Mouse (Mus musculus): ENCODE data around the gene Vti1a. TPM values are rescaled to one million over a fixed set of nuclear protein-coding genes. Genes with fewer than 3 reads are reported as not detected.

The Vti1a gene
- polyA plus RNA-seq, 1 experiment from 2014 or later = 29.4 TPM

DNA sequence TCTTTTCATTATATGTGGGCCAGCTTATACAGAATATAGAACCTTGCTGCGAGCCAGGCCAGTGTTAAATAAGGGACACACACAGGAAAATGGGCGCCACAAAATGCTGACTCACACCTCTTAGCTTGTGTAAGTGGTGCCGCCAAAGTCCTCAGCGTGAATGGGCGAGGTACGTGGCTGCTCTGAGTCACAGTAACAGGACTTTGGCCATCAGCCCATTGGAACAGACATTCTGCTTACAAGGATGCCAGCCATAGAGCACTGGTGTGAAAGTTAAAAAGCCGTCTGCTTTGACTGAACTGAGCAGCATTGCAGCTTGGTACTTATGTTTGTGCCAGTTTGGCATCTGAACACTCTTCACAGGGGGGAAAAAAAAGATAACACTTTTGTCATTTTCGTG, 107.9 kb downstream of the Vti1a start:
- Histone ChIP-seq H3K4me3 (no peak overlapping the region), H3K27me3 (replicated peaks) (no peaks in the 10 kb centered on the region), H3K4me2 (replicated peaks) (no peak overlapping the region), H3K36me3 (no peaks in the 10 kb centered on the region), H3K27ac (no peak overlapping the region), H3K9me3 (no peaks in the 10 kb centered on the region), H3K9ac (no peak overlapping the region), H3K4me1 (peaks cover 16% of the 10 kb centered on the region; the same call in 1 of the 2 replicates)
- no peak for ATAC-seq (ENCODE audit: low FRiP score, low read depth)
- 81% methylated on average over 8 of the region's 8 CpGs for WGBS

GRCm38 (mm10) chr19:55424507-55424906, 108.4 kb downstream of the Vti1a start:
- Histone ChIP-seq H3K4me2 (replicated peaks) (no peak overlapping the region), H3K4me3 (no peak overlapping the region), H3K9me3 (no peaks in the 10 kb centered on the region), H3K27ac (no peak overlapping the region), H3K27me3 (replicated peaks) (no peaks in the 10 kb centered on the region), H3K4me1 (peaks cover 16% of the 10 kb centered on the region; the same call in 1 of the 2 replicates), H3K9ac (no peak overlapping the region), H3K36me3 (no peaks in the 10 kb centered on the region)
- ATAC-seq (ENCODE audit: low FRiP score, low read depth) = no peak
- 83% methylated on average over 6 of the region's 6 CpGs for WGBS

DNA sequence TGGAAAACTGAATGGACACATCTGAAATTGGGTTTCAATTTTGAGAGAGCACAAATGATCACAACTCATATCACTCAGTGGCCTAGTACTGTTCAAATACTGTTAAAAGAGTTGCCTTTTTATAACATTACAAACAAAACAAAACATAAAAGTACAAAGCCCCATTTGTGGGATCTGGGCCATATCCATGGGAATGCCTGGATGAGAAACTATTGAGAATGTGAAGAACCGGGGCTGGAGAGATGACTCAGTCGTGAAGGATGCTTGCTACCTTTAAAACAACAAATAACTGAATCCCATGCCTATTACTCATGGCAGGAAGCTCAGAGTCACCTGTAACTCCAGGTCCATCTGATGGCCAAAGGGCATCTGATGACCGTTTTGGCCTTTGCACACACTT, 124.2 kb downstream of the Vti1a start:
- 86% methylated on average over 3 of the region's 3 CpGs for WGBS
- no peaks in the 10 kb centered on the region for H3K27me3 ChIP-seq (replicated peaks)

GRCm38 (mm10) chr19:55443618-55444017, 127.5 kb downstream of the Vti1a start:
- no peaks in the 10 kb centered on the region for H3K9me3 ChIP-seq
- H3K4me1 ChIP-seq = no peaks in the 10 kb centered on the region
- H3K27me3 ChIP-seq (replicated peaks) = no peaks in the 10 kb centered on the region
- H3K36me3 ChIP-seq = no peaks in the 10 kb centered on the region
- H3K4me2 ChIP-seq (replicated peaks) = no peak overlapping the region
- no peak overlapping the region for H3K4me3 ChIP-seq
- no peak overlapping the region for H3K9ac ChIP-seq
- ATAC-seq (ENCODE audit: low FRiP score, low read depth) = no peak
- WGBS = 74% methylated on average over 8 of the region's 8 CpGs
- H3K27ac ChIP-seq = no peak overlapping the region

More for the DNA sequence above, 124.2 kb downstream of the Vti1a start:
- H3K4me2 ChIP-seq (replicated peaks) = no peak overlapping the region
- no peaks in the 10 kb centered on the region for H3K4me1 ChIP-seq
- ATAC-seq (ENCODE audit: low FRiP score, low read depth) = no peak
- H3K27ac ChIP-seq = no peak overlapping the region
- H3K36me3 ChIP-seq = no peaks in the 10 kb centered on the region
- no peak overlapping the region for H3K9ac ChIP-seq
- H3K9me3 ChIP-seq = 0 out of 2 replicates have a peak, but pooled peaks cover 3% of the 10 kb centered on the region
- no peak overlapping the region for H3K4me3 ChIP-seq

DNA sequence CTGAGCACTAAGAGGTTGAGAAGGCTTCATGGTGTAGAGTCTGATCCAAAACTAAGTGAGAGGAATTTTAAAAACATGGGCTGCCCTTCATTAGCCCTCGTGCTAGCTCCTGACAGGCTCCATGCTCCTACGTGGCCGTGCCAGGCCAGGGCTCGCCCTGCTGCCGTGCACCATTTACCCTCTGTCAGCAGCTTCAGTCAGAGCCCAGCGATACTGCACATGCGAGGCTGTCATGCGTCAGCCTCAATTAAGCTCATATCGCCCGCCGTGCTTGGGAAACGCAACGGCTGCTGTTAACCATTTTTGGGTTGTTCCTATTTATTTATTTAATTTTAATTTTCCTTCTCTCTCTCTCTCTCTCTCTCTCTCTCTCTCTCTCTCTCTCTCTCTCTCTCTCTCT, 133.0 kb downstream of the Vti1a start:
- 27% methylated on average over 13 of the region's 13 CpGs for WGBS
- no peaks in the 10 kb centered on the region for H3K27me3 ChIP-seq (replicated peaks)
- no peak overlapping the region for H3K27ac ChIP-seq
- no peak for ATAC-seq (ENCODE audit: low FRiP score, low read depth)
- no peaks in the 10 kb centered on the region for H3K36me3 ChIP-seq
- no peaks in the 10 kb centered on the region for H3K9me3 ChIP-seq
- H3K9ac ChIP-seq = no peak overlapping the region
- H3K4me1 ChIP-seq = peaks cover 15% of the 10 kb centered on the region
- no peak overlapping the region for H3K4me3 ChIP-seq
- H3K4me2 ChIP-seq (replicated peaks) = peak overlapping the region; percentile 31; the same call in 1 of the 2 replicates

DNA sequence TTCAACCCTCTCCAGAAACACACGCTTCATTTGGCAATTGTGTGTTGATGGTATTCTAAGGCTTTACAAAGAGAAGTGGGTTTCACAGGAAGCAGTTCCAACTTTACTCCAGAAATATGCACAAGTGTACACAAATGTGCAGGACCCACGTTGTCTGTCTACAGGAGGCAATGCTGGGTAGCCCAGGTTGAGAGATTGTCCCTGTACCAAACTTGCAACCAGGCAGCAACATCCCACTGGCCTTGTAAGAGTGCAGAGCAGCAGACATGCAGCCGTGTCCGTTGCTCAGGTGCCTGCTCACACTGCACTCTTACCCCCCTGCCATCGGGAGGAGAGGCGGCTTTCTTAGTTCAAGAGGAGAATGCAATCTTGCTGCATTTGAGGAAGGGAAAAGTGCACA, 133.4 kb downstream of the Vti1a start:
- ATAC-seq (ENCODE audit: low FRiP score, low read depth) = no peak
- Histone ChIP-seq H3K4me3 (no peak overlapping the region), H3K4me2 (replicated peaks) (peak overlapping the region; percentile 31; the same call in 1 of the 2 replicates), H3K27me3 (replicated peaks) (no peaks in the 10 kb centered on the region), H3K9me3 (no peaks in the 10 kb centered on the region), H3K4me1 (peaks cover 15% of the 10 kb centered on the region), H3K36me3 (no peaks in the 10 kb centered on the region), H3K27ac (no peak overlapping the region), H3K9ac (no peak overlapping the region)
- WGBS = 19% methylated on average over 6 of the region's 6 CpGs

- Histone ChIP-seq H3K4me2 (replicated peaks) (peak overlapping the region; percentile 43), H3K9me3 (no peaks in the 10 kb centered on the region), H3K4me3 (no peak overlapping the region), H3K4me1 (peaks cover 11% of the 10 kb centered on the region), H3K27me3 (replicated peaks) (no peaks in the 10 kb centered on the region), H3K9ac (no peak overlapping the region), H3K36me3 (no peaks in the 10 kb centered on the region), H3K27ac (no peak overlapping the region)
- 25% methylated on average over 21 of the region's 21 CpGs for WGBS
- ATAC-seq (ENCODE audit: low FRiP score, low read depth) = no peak
Measured at GRCm38 (mm10) chr19:55456325-55457091, 140.4 kb downstream of the Vti1a start.

DNA sequence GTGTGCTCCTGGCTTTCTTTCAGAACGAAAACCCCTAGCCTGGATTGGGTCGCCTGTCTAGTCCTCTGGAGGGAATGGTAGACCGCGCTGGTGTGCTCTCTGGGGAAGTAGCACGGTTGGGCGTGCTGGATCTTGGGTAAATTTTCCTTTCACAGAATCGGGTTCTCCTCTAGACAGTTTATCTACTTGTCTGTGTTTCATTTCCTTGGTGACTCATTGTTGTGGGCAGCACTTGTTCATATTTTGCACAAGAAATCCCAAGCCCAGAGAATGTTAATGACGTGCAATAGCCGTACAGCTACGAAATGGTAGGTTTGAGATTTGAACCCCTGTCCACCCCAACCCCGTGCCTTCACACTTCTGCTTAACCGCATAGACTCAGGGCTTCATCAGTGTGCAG, 145.9 kb downstream of the Vti1a start:
- Histone ChIP-seq H3K9ac (no peak overlapping the region), H3K9me3 (no peaks in the 10 kb centered on the region), H3K27ac (no peak overlapping the region), H3K4me1 (no peaks in the 10 kb centered on the region), H3K4me2 (replicated peaks) (no peak overlapping the region), H3K36me3 (no peaks in the 10 kb centered on the region), H3K4me3 (no peak overlapping the region), H3K27me3 (replicated peaks) (no peaks in the 10 kb centered on the region)
- no peak for ATAC-seq (ENCODE audit: low FRiP score, low read depth)
- 92% methylated on average over 12 of the region's 12 CpGs for WGBS

GRCm38 (mm10) chr19:55463670-55464069, 147.6 kb downstream of the Vti1a start:
- Histone ChIP-seq H3K4me2 (replicated peaks) (no peak overlapping the region), H3K4me3 (no peak overlapping the region), H3K36me3 (no peaks in the 10 kb centered on the region), H3K9me3 (no peaks in the 10 kb centered on the region), H3K9ac (no peak overlapping the region), H3K27me3 (replicated peaks) (no peaks in the 10 kb centered on the region), H3K4me1 (no peaks in the 10 kb centered on the region), H3K27ac (no peak overlapping the region)
- ATAC-seq (ENCODE audit: low FRiP score, low read depth) = no peak
- 93% methylated on average over 4 of the region's 4 CpGs for WGBS

DNA sequence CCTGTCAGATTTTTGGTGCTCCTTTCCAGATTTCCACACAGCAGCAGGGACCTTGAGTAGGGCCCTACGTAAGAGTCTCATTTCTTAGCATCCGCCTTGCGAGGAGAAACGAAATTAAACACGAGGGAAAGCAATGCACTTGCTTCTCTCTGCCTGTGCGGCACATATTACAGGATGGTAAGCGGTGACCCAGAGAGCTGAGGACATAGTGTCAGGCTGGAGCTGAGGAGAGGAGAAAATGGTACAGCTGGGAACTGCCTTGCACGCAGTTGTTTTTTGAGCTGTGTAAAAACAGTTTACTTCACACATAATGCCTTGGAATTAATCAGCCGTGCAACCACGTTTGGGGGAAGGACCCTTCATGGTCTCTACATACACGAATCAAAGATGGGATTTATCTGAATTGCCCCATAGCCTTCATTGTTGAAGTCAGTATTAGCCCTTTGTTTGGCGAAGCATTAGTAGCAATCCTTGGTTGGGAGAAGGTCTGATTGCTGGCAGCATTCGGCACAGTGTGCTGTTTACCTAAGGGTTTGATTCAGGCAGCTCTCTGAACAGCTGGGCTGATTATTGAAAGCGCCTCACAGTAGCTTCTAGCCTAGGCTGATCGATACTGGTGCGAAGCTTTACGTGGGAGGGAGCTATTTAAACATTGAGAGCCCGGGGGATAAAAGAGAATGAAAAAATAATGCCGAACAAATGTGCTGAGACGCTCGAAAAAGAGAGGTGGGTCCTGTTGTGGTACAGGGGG, 153.4 kb downstream of the Vti1a start:
- no peak overlapping the region for H3K27ac ChIP-seq
- H3K4me1 ChIP-seq = peaks cover 9% of the 10 kb centered on the region
- H3K36me3 ChIP-seq = no peaks in the 10 kb centered on the region
- no peak for ATAC-seq (ENCODE audit: low FRiP score, low read depth)
- WGBS = 59% methylated on average over 21 of the region's 21 CpGs
- no peaks in the 10 kb centered on the region for H3K9me3 ChIP-seq
- no peaks in the 10 kb centered on the region for H3K27me3 ChIP-seq (replicated peaks)
- H3K9ac ChIP-seq = no peak overlapping the region
- no peak overlapping the region for H3K4me3 ChIP-seq
- 0 out of 2 replicates have a peak overlapping the region, but pooled peaks have one; percentile 2 for H3K4me2 ChIP-seq (replicated peaks)

DNA sequence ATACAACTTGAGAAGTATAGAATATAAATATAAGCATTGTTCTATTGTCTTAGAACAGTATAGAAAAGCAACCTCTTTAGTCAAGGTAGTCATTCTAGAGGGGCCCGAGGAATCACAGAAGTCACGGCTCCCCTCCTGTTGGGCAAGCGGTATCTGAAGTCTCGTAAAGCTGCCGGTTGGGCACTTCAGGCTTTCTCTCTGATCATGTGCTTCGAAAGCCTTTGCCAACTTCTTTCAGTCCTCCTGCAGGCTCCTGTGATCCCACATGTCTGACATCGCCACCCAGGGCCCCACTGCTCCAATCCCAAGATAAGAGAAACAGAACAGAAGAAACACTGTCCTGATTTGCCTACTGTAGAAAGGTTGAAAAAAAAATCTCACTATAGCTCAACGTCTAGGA, 156.5 kb downstream of the Vti1a start:
- peaks cover 9% of the 10 kb centered on the region for H3K4me1 ChIP-seq
- no peak overlapping the region for H3K4me2 ChIP-seq (replicated peaks)
- H3K9me3 ChIP-seq = no peaks in the 10 kb centered on the region
- no peak overlapping the region for H3K27ac ChIP-seq
- H3K4me3 ChIP-seq = no peak overlapping the region
- ATAC-seq (ENCODE audit: low FRiP score, low read depth) = no peak
- no peak overlapping the region for H3K9ac ChIP-seq
- 74% methylated on average over 8 of the region's 8 CpGs for WGBS
- no peaks in the 10 kb centered on the region for H3K36me3 ChIP-seq
- no peaks in the 10 kb centered on the region for H3K27me3 ChIP-seq (replicated peaks)

GRCm38 (mm10) chr19:55474225-55474624, 158.1 kb downstream of the Vti1a start:
- H3K4me1 ChIP-seq = peaks cover 5% of the 10 kb centered on the region
- H3K27ac ChIP-seq = no peak overlapping the region
- WGBS = 80% methylated on average over 6 of the region's 6 CpGs
- no peaks in the 10 kb centered on the region for H3K9me3 ChIP-seq
- no peaks in the 10 kb centered on the region for H3K27me3 ChIP-seq (replicated peaks)
- no peak overlapping the region for H3K4me2 ChIP-seq (replicated peaks)
- H3K4me3 ChIP-seq = no peak overlapping the region
- ATAC-seq (ENCODE audit: low FRiP score, low read depth) = no peak
- no peaks in the 10 kb centered on the region for H3K36me3 ChIP-seq
- H3K9ac ChIP-seq = no peak overlapping the region
